Mouse (Mus musculus): ENCODE data around the gene Topaz1. TPM values are rescaled to one million over a fixed set of nuclear protein-coding genes. Genes with fewer than 3 reads are reported as not detected.

Gene Topaz1
- polyA plus RNA-seq, 1 experiment from 2014 or later = not detected

DNA sequence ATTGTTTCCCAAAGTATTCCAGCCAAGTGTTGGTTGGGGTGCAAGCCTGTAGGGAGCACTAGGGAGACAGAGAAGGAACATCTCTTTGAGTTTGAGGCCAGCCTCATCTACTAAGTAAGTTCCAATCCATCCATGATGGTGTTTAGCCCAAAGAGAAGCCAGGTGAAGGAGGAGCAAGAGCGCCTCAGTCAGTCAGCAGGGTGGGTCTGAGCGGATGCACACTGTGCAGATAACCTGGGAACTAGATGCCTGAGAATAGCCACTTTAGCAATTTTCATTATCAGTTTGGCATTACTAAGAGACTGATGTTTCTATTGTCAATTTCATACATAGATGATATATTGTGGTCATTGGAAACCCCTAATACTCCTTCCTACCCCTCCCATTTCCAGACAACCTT, 67.6 kb downstream of the Topaz1 start:
- Histone ChIP-seq H3K4me3 (replicated peaks) (no peak overlapping the region), H3K9me3 (replicated peaks) (no peaks in the 10 kb centered on the region), H3K27ac (replicated peaks) (no peak overlapping the region), H3K4me2 (replicated peaks) (no peak overlapping the region), H3K9ac (no peak overlapping the region), H3K27me3 (no peaks in the 10 kb centered on the region), H3K4me1 (no peaks in the 10 kb centered on the region), H3K36me3 (peaks cover 22% of the 10 kb centered on the region; the same call in 1 of the 2 replicates)
- no peak for ATAC-seq (ENCODE audit: insufficient number of reproducible peaks, low FRiP score, low TSS enrichment, low read depth)
- 91% methylated on average over 2 of the region's 2 CpGs for WGBS

DNA sequence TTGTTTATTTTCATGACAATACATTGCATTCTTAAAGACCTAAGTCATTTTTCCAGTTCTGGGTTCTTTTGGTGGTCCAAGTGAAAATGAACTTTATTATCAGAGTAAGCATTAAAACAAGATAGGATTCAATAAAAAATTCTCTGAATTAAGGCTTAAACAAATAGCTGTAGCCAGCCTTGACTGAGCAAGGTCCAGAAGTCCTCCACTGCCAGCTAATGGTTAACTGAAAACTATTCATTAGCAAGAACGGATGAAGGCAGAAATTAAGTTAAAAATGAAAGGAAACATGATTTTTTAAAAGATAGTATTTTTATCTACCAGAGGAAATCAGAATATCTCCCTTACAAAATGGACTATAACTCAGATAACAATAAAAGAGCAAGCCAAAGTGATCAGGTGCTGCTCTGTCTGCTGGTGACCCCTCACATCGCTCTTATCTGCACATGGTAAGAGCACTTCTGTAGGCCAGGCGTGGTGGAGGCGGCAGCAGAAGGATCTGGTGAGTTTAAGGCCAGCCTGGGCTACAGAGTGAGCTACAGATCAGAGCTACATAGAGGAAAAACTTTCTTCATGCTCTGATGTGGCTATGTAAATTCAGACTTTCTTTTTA, 68.2 kb downstream of the Topaz1 start:
- no peaks in the 10 kb centered on the region for H3K9me3 ChIP-seq (replicated peaks)
- H3K4me2 ChIP-seq (replicated peaks) = no peak overlapping the region
- H3K9ac ChIP-seq = no peak overlapping the region
- no peak overlapping the region for H3K4me3 ChIP-seq (replicated peaks)
- peaks cover 25% of the 10 kb centered on the region; the same call in 1 of the 2 replicates for H3K36me3 ChIP-seq
- no peak for ATAC-seq (ENCODE audit: insufficient number of reproducible peaks, low FRiP score, low TSS enrichment, low read depth)
- WGBS = 82% methylated on average over 4 of the region's 4 CpGs
- no peaks in the 10 kb centered on the region for H3K4me1 ChIP-seq
- H3K27me3 ChIP-seq = no peaks in the 10 kb centered on the region
- H3K27ac ChIP-seq (replicated peaks) = no peak overlapping the region

- no peak for ATAC-seq (ENCODE audit: insufficient number of reproducible peaks, low FRiP score, low TSS enrichment, low read depth)
- no peaks in the 10 kb centered on the region for H3K27me3 ChIP-seq
- no peaks in the 10 kb centered on the region for H3K9me3 ChIP-seq (replicated peaks)
- no peak overlapping the region for H3K9ac ChIP-seq
- 70% methylated on average over 5 of the region's 5 CpGs for WGBS
- no peak overlapping the region for H3K4me3 ChIP-seq (replicated peaks)
- no peak overlapping the region for H3K4me2 ChIP-seq (replicated peaks)
- H3K27ac ChIP-seq (replicated peaks) = no peak overlapping the region
- H3K36me3 ChIP-seq = peaks cover 50% of the 10 kb centered on the region
- H3K4me1 ChIP-seq = no peaks in the 10 kb centered on the region
Measured at GRCm38 (mm10) chr9:122823374-122824017, 76.3 kb downstream of the Topaz1 start.

DNA sequence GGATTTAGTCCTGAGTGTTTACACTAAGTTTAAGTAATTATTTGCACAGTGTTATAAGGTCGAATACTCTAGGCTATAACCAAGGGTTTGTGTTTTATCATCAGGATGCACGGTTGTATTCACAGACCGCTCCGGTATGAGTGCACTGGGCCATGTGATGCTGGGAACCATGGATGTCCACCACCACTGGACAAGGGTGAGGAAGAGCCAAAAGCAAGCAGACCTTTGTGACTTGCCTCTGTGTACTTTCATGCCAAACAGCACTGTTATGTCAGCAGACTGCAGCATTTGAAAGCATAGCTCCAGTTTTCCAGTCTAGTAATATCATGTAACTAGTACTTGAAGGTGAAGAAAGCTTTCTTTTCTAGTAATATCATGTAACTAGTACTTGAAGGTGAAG, 79.6 kb downstream of the Topaz1 start:
- Histone ChIP-seq H3K4me1 (no peaks in the 10 kb centered on the region), H3K27ac (replicated peaks) (no peak overlapping the region)

DNA sequence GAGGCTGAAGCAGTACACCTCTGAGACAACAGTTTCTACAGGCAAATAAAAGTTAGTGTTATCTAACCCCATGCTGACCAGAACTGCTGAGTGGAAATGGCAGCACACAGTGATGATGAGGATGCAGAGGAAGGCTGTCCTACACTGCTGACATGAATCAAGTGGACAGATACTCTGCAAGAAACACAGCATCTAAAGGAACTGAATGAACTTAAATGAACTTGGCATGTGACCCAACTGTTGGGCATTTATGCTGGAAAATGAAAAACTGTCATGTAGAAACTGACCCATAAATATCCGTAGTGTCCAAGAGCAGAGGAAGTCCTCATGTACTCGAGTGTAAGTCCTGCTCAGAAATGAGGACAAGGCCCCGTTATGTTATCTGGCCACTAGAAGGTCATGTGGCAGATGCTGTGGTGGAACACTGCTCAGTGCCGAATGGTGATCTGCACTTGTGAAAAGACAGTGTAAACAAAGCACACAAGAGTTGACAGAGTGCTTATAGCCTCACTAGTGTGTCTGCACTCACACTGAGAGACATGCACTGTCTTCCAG, 82.8 kb downstream of the Topaz1 start:
- no peak overlapping the region for H3K4me3 ChIP-seq (replicated peaks)

More for the DNA sequence above, 79.6 kb downstream of the Topaz1 start:
- no peak for ATAC-seq (ENCODE audit: insufficient number of reproducible peaks, low FRiP score, low TSS enrichment, low read depth)
- Histone ChIP-seq H3K9me3 (replicated peaks) (no peaks in the 10 kb centered on the region), H3K4me3 (replicated peaks) (no peak overlapping the region), H3K4me2 (replicated peaks) (no peak overlapping the region), H3K27me3 (no peaks in the 10 kb centered on the region), H3K36me3 (peaks cover 54% of the 10 kb centered on the region), H3K9ac (no peak overlapping the region)
- WGBS = 95% methylated on average over 4 of the region's 4 CpGs

DNA sequence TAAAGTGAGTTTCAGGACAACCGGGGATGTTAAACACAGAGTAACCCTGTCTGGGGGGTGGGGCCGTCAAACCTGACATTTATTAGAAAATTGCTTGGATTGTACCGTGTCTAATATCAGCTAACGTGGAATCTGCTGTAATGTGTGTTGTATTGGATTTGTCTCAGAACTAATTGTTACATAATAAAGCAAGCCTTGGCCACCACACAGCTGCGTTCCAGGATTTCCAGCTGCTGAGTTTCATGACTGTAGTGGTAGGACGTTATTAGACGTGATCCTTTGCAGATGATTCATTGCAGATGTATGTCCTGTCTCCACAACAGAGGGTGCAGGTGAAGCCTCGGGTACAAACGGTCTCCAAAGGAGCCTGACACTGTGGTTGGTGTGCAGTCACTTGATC, 89.0 kb downstream of the Topaz1 start:
- Histone ChIP-seq H3K4me3 (replicated peaks) (no peak overlapping the region), H3K4me2 (replicated peaks) (no peak overlapping the region), H3K9me3 (replicated peaks) (no peaks in the 10 kb centered on the region), H3K36me3 (peaks cover 8% of the 10 kb centered on the region), H3K4me1 (peaks cover 21% of the 10 kb centered on the region), H3K27me3 (no peaks in the 10 kb centered on the region), H3K27ac (replicated peaks) (peak overlapping the region; percentile 73), H3K9ac (no peak overlapping the region)
- WGBS = 32% methylated on average over 9 of the region's 9 CpGs
- no peak for ATAC-seq (ENCODE audit: insufficient number of reproducible peaks, low FRiP score, low TSS enrichment, low read depth)

More for the DNA sequence above, 82.8 kb downstream of the Topaz1 start:
- no peak overlapping the region for H3K4me2 ChIP-seq (replicated peaks)
- H3K9ac ChIP-seq = no peak overlapping the region
- WGBS = 84% methylated on average over 4 of the region's 4 CpGs
- H3K27me3 ChIP-seq = no peaks in the 10 kb centered on the region
- H3K9me3 ChIP-seq (replicated peaks) = no peaks in the 10 kb centered on the region
- no peak overlapping the region for H3K27ac ChIP-seq (replicated peaks)
- peaks cover 46% of the 10 kb centered on the region for H3K36me3 ChIP-seq
- ATAC-seq (ENCODE audit: insufficient number of reproducible peaks, low FRiP score, low TSS enrichment, low read depth) = no peak
- no peaks in the 10 kb centered on the region for H3K4me1 ChIP-seq

- Histone ChIP-seq H3K4me1 (peaks cover 21% of the 10 kb centered on the region), H3K4me3 (replicated peaks) (no peak overlapping the region), H3K9me3 (replicated peaks) (no peaks in the 10 kb centered on the region), H3K36me3 (peaks cover 8% of the 10 kb centered on the region), H3K9ac (no peak overlapping the region), H3K27ac (replicated peaks) (peak overlapping the region; percentile 73), H3K27me3 (no peaks in the 10 kb centered on the region), H3K4me2 (replicated peaks) (no peak overlapping the region)
- ATAC-seq (ENCODE audit: insufficient number of reproducible peaks, low FRiP score, low TSS enrichment, low read depth) = peak; percentile 82
- 11% methylated on average over 6 of the region's 6 CpGs for WGBS
Measured at GRCm38 (mm10) chr9:122836790-122837189, 89.6 kb downstream of the Topaz1 start.

GRCm38 (mm10) chr9:122837216-122837615, 90.1 kb downstream of the Topaz1 start:
- WGBS = 76% methylated on average over 4 of the region's 4 CpGs

DNA sequence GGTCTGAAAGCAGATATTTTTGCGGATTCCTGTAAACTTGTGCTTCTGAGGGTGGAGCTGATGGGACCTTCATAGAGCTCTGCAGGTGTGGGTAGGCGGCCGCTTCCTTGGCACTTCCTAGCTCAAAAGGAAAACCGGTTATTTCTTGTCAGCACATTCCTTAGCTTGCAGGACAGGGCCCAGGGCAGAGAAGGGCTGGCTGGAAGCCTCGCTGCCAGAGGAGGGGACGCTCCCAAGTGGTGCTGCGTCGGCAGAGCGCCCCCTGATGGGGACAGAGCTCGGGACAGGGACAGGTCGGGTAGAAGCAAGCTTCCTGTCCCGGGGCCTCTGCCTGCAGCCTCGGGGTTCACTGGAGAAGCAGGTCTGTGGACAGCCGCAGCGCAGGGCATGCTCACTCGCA, 90.5 kb downstream of the Topaz1 start:
- H3K36me3 ChIP-seq = peaks cover 8% of the 10 kb centered on the region
- ATAC-seq (ENCODE audit: insufficient number of reproducible peaks, low FRiP score, low TSS enrichment, low read depth) = peak; percentile 49
- no peaks in the 10 kb centered on the region for H3K27me3 ChIP-seq
- H3K9me3 ChIP-seq (replicated peaks) = no peaks in the 10 kb centered on the region
- H3K4me3 ChIP-seq (replicated peaks) = peak overlapping the region; percentile 7; the same call in 1 of the 2 replicates
- H3K4me2 ChIP-seq (replicated peaks) = peak overlapping the region; percentile 28
- peak overlapping the region; percentile 73 for H3K27ac ChIP-seq (replicated peaks)
- no peak overlapping the region for H3K9ac ChIP-seq
- H3K4me1 ChIP-seq = peaks cover 21% of the 10 kb centered on the region
- WGBS = 29% methylated on average over 16 of the region's 16 CpGs

More at GRCm38 (mm10) chr9:122837216-122837615, 90.1 kb downstream of the Topaz1 start:
- no peak overlapping the region for H3K4me3 ChIP-seq (replicated peaks)
- H3K27me3 ChIP-seq = no peaks in the 10 kb centered on the region
- no peaks in the 10 kb centered on the region for H3K9me3 ChIP-seq (replicated peaks)
- H3K36me3 ChIP-seq = peaks cover 8% of the 10 kb centered on the region
- no peak for ATAC-seq (ENCODE audit: insufficient number of reproducible peaks, low FRiP score, low TSS enrichment, low read depth)
- peaks cover 21% of the 10 kb centered on the region for H3K4me1 ChIP-seq
- H3K9ac ChIP-seq = no peak overlapping the region
- peak overlapping the region; percentile 73 for H3K27ac ChIP-seq (replicated peaks)
- 0 out of 2 replicates have a peak overlapping the region, but pooled peaks have one; percentile 28 for H3K4me2 ChIP-seq (replicated peaks)

DNA sequence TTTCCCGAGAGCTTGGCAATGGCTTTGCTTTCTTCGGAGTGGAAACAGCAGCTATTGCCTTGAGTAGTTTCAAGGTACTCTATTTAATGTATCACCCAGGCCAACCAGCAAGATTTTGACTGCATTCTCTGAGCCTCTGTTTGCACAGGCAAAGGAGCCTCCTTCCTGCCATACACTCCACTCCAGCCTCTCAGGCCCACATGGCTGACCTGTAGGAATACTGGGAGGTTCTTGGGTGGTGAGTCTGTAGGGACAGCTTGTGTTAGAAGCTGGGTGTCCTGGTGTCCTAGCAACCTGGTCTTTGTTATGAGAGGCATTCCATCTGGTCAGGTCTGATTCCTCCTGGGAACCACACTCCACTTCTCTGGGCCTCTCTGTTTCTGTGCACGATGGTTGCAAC, 96.6 kb downstream of the Topaz1 start, which contains the start of gene Gm35549:
Gene Gm35549, minus strand, starts transcription at position 276 of the 400 bp plus-strand sequence.
- no peak within 1 kb of the TSS for H3K27ac ChIP-seq (replicated peaks)

GRCm38 (mm10) chr9:122845621-122846020, 98.5 kb downstream of the Topaz1 start:
- no peak overlapping the region for H3K27ac ChIP-seq (replicated peaks)
- 85% methylated on average over 3 of the region's 3 CpGs for WGBS
- no peak overlapping the region for H3K4me3 ChIP-seq (replicated peaks)
- ATAC-seq (ENCODE audit: insufficient number of reproducible peaks, low FRiP score, low TSS enrichment, low read depth) = no peak
- H3K9me3 ChIP-seq (replicated peaks) = peaks cover 3% of the 10 kb centered on the region; the same call in 1 of the 2 replicates
- H3K4me2 ChIP-seq (replicated peaks) = no peak overlapping the region
- H3K36me3 ChIP-seq = peaks cover 22% of the 10 kb centered on the region
- no peak overlapping the region for H3K9ac ChIP-seq
- no peaks in the 10 kb centered on the region for H3K27me3 ChIP-seq
- no peaks in the 10 kb centered on the region for H3K4me1 ChIP-seq

More for the DNA sequence above, 96.6 kb downstream of the Topaz1 start, which contains the start of gene Gm35549:
- Histone ChIP-seq H3K9me3 (replicated peaks) (no peaks in the 10 kb centered on the region), H3K4me2 (replicated peaks) (no peak within 1 kb of the TSS), H3K36me3 (peaks cover 5% of the 10 kb centered on the region; the same call in 1 of the 2 replicates), H3K9ac (no peak within 1 kb of the TSS), H3K4me3 (replicated peaks) (no peak within 1 kb of the TSS), H3K4me1 (no peaks in the 10 kb centered on the region), H3K27me3 (no peaks in the 10 kb centered on the region)
- WGBS = 78% methylated on average over 3 of the region's 3 CpGs
- ATAC-seq (ENCODE audit: insufficient number of reproducible peaks, low FRiP score, low TSS enrichment, low read depth) = no peak
